Mouse (Mus musculus) neutrophil, adult 5-6 weeks (primary cell): ENCODE measurements around the gene Auts2. TPM values are rescaled to one million over a fixed set of nuclear protein-coding genes. Genes with fewer than 3 reads are reported as not detected.
A peak's percentile ranks its signal among the peaks of the same experiment; 100 is the strongest.

ENCODE experiments used
- ATAC-seq: fragments of 151-379, 151-347 bp; 2 replicates; pipeline ENCODE4 v1.8.0; 2017; ENCODE audit warnings: mild to moderate bottlenecking, moderate TSS enrichment; ENCODE audit not compliant: insufficient number of reproducible peaks, poor library complexity, low FRiP score, severe bottlenecking; ENCODE audit errors: extremely low read depth
- total RNA-seq: library from RNA; stranded (forward); fragments of 200-1000 nt; gene quantifications from 2 replicates; pipeline ENCODE4 v1.2.3, GENCODE M21; 2017

Gene Auts2
- total RNA-seq, 1 experiment from 2014 or later = 0.93 TPM

GRCm38 (mm10) chr5:131922759-131923158 is 620.4 kb downstream of the Auts2 start:
- ATAC-seq = no peak

- ATAC-seq = no peak
Observed at GRCm38 (mm10) chr5:131922118-131922517, 621.0 kb downstream of the Auts2 start.

GRCm38 (mm10) chr5:131919983-131920777 is 623.0 kb downstream of the Auts2 start:
- no peak for ATAC-seq

- ATAC-seq = no peak
Observed at GRCm38 (mm10) chr5:131916791-131917403, 626.2 kb downstream of the Auts2 start.

- ATAC-seq = no peak
Observed at GRCm38 (mm10) chr5:131913562-131913961, 629.6 kb downstream of the Auts2 start.

- ATAC-seq = no peak
Observed at GRCm38 (mm10) chr5:131912983-131913382, 630.2 kb downstream of the Auts2 start.

GRCm38 (mm10) chr5:131906313-131906712 is 636.8 kb downstream of the Auts2 start:
- ATAC-seq = no peak

GRCm38 (mm10) chr5:131904478-131904877 is 638.7 kb downstream of the Auts2 start:
- ATAC-seq = no peak

- ATAC-seq = no peak
Observed at GRCm38 (mm10) chr5:131898048-131898638, 645.0 kb downstream of the Auts2 start.

- ATAC-seq = no peak
Observed at GRCm38 (mm10) chr5:131886636-131887035, 656.5 kb downstream of the Auts2 start.

GRCm38 (mm10) chr5:131876569-131876968 is 666.6 kb downstream of the Auts2 start:
- no peak for ATAC-seq

- no peak for ATAC-seq
Observed at GRCm38 (mm10) chr5:131875976-131876375, 667.2 kb downstream of the Auts2 start.

- no peak for ATAC-seq
Observed at GRCm38 (mm10) chr5:131873116-131873515, 670.0 kb downstream of the Auts2 start.

- ATAC-seq = no peak
Observed at GRCm38 (mm10) chr5:131869711-131870499, 673.2 kb downstream of the Auts2 start.

- no peak for ATAC-seq
Observed at GRCm38 (mm10) chr5:131865200-131865599, 677.9 kb downstream of the Auts2 start.

- ATAC-seq = no peak
Observed at GRCm38 (mm10) chr5:131857976-131858375, 685.2 kb downstream of the Auts2 start.

GRCm38 (mm10) chr5:131855358-131855757 is 687.8 kb downstream of the Auts2 start:
- no peak for ATAC-seq

- 0 out of 2 replicates have a peak, but pooled peaks have one; percentile 3 for ATAC-seq
Observed at GRCm38 (mm10) chr5:131851597-131852453, 691.3 kb downstream of the Auts2 start.
